Mouse (Mus musculus) lung, adult 2 months (tissue): ENCODE data around the gene Cavin4. TPM values are rescaled to one million over a fixed set of nuclear protein-coding genes. Genes with fewer than 3 reads are reported as not detected.

Source experiments
- DNase-seq: peaks from one replicate; pipeline ENCODE4 v3.0.0; 2022
- H3K4me1 ChIP-seq: fragments of 200-500 bp; 2 replicates; pipeline ENCODE4 v1.6.1; 2011; ENCODE audit warnings: low read length; ENCODE audit not compliant: control insufficient read depth, insufficient read depth
- H3K4me3 ChIP-seq: fragments of 200-500 bp; replicated peaks from 2 replicates; pipeline ENCODE3; 2011; ENCODE audit warnings: low read depth, mild to moderate bottlenecking, control low read depth, low read length; ENCODE audit errors: extremely low read depth
- CTCF ChIP-seq: fragments of 200-500 bp; IDR thresholded peaks from 2 replicates; pipeline ENCODE4 v1.5.1; 2011; ENCODE audit warnings: mild to moderate bottlenecking, low read length, control low read depth; ENCODE audit not compliant: insufficient read depth
- POLR2A ChIP-seq: fragments of 200-500 bp; IDR thresholded peaks from 2 replicates; pipeline ENCODE4 v1.6.1; 2011; ENCODE audit warnings: low read depth, mild to moderate bottlenecking, control low read depth, low read length, borderline replicate concordance; ENCODE audit errors: extremely low read depth
- WGBS: fragments of 180-500 bp; shearing (Covaris S2); methylation state at CpG from one replicate; pipeline ENCODE4 v1.1.7; 2018; 5-methylcytosine and 5-hydroxymethylcytosine counted together
- polyA plus RNA-seq: library from polyadenylated mRNA; depleted of rRNA; stranded (reverse); fragments of >200 nt; gene quantifications from 2 replicates; pipeline ENCODE4 v1.2.3, GENCODE M21; 2012; rRNA removed

Cavin4 gene
- polyA plus RNA-seq, 1 experiment, result 1.5 TPM

- TF ChIP-seq POLR2A, result no peak
- no peak for TF ChIP-seq CTCF
- 94% methylated on average over 3 of the region's 3 CpGs for WGBS
- no peak for DNase-seq
- Histone ChIP-seq H3K4me3 (no peak overlapping the region), H3K4me1 (no peaks in the 10 kb centered on the region)
Measured at GRCm38 (mm10) chr4:48696706-48697105, 33.4 kb downstream of the Cavin4 start.

DNA sequence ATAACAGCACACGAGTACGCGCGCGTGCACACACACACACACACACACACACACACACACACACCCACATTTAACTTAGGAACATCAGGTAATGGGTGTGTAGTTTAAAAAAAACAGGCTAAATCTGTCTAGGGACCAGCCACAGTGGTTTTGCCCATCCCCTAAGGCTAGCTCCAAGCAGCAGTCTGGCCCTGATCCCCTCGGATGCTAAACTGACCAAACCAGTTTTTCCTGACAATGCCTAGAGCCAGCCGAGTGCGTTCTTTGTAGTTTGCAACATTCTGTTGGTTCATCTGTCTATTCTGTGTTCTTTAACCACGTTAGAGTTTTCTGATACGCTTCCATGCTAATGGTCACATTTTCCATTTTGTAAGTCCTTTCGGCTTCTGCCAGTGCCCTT lies 34.0 kb downstream of the Cavin4 start:
- H3K4me3 ChIP-seq, result no peak overlapping the region
- no peak for TF ChIP-seq POLR2A
- TF ChIP-seq CTCF, result no peak
- no peaks in the 10 kb centered on the region for H3K4me1 ChIP-seq
- 65% methylated on average over 11 of the region's 11 CpGs for WGBS
- DNase-seq, result no peak

DNA sequence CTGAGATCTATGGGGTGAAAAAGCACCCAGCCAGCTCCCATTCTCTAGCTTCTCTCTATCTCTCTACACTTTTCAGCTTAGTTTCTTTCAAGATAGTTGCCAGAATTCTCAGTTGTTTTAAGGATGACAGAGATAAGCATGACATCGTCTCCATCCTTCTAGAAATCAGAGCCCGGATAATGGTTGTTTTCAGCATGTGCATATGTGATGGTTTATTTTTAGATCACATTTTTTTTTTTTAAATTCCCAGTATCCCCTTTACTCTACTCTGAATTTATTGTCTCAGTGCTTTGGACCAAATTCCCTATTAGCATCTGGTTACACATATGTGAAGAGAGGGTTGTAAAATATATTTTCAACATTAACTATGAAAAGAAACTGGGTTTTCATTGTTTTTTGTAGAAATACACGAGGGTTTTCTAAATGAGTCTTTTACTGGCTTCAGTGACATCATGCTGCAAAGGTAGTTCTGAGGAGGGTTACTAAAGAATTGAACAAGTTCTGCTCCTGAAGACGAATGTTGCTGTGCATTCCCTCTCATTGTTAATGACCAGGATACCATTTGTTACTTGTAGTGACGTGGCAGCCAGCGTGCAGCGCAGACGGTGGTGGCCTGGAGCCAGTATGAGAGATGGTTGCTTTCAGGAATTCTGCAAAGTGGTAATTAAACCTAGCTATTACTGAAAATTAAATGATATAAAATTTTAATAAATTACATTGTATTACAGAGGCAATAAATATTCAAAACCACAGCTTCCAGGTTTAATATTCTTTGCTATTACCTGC lies 52.7 kb downstream of the Cavin4 start:
- no peak for TF ChIP-seq POLR2A
- no peak for TF ChIP-seq CTCF
- 55% methylated on average over 8 of the region's 8 CpGs for WGBS
- no peak overlapping the region for H3K4me3 ChIP-seq
- no peak for DNase-seq
- no peaks in the 10 kb centered on the region for H3K4me1 ChIP-seq

DNA sequence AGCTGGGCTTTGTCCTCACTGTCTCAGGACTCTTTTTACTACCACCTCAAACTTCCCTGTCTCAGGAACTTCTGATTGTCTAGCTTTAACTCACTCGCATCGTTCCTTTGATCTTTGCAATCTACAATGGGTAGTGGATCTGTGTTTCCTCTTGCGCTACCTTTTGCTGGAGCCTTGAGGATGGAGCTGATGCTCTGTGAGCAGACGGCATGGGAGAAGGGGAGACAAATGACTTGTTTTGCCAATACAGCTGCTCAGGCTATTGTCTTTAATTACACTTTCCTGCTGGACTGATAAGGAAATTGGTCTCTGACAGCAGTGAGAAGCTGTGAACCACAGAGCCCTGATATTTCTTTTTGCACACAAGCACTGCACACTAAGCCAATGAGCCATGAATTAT lies 53.5 kb downstream of the Cavin4 start:
- WGBS, result 44% methylated on average over 4 of the region's 4 CpGs
- no peak for DNase-seq
- Histone ChIP-seq H3K4me3 (no peak overlapping the region), H3K4me1 (no peaks in the 10 kb centered on the region)
- TF ChIP-seq POLR2A, result no peak
- TF ChIP-seq CTCF, result no peak

Other genes starting within 250 kb of the Cavin4 start
- gene Tex10, start 190.1 kb upstream of the Cavin4 start, polyA plus RNA-seq, result 5.8 and 8.6 TPM in 2 replicates
- 3.6 and 6.9 TPM in 2 replicates for gene Msantd3, start 123.6 kb upstream of the Cavin4 start, polyA plus RNA-seq
- 12.6 and 20.8 TPM in 2 replicates for gene Tmeff1, start 78.3 kb upstream of the Cavin4 start, polyA plus RNA-seq